Mouse (Mus musculus) megakaryocyte, embryonic 14.5 days (primary cell): ENCODE data around the gene Synj1. TPM values are rescaled to one million over a fixed set of nuclear protein-coding genes. Genes with fewer than 3 reads are reported as not detected.
A peak's percentile ranks its signal among the peaks of the same experiment; 100 is the strongest.

Experiments used
- H3K27me3 ChIP-seq: replicated peaks from 2 replicates; pipeline ENCODE3; 2012; ENCODE audit warnings: inconsistent platforms
- H3K36me3 ChIP-seq: replicated peaks from 2 replicates; pipeline ENCODE3; 2012; ENCODE audit warnings: low read length, inconsistent platforms, mixed read lengths
- H3K4me1 ChIP-seq: 2 replicates; pipeline ENCODE4 v1.6.1; 2012; ENCODE audit warnings: inconsistent platforms
- H3K4me3 ChIP-seq: replicated peaks from 2 replicates; pipeline ENCODE3; 2012; ENCODE audit warnings: moderate library complexity, mild to moderate bottlenecking, inconsistent platforms
- H3K9me3 ChIP-seq: 2 replicates; pipeline ENCODE4 v1.6.1; 2012; ENCODE audit warnings: inconsistent platforms
- FLI1 ChIP-seq: IDR thresholded peaks from 2 replicates; pipeline ENCODE4 v1.6.1; 2012; ENCODE audit warnings: low read length, inconsistent platforms, mixed read lengths
- GATA1 ChIP-seq: IDR thresholded peaks from 3 replicates; pipeline ENCODE4 v1.6.1; 2012; ENCODE audit warnings: mixed read lengths, low read length, inconsistent platforms, borderline replicate concordance
- polyA plus RNA-seq: library from polyadenylated mRNA; stranded (reverse); fragments of >175 nt; gene quantifications from 2 replicates; pipeline ENCODE4 v1.2.3, GENCODE M21; 2012; ENCODE audit warnings: low replicate concordance; ENCODE audit not compliant: insufficient read depth

Synj1 gene
- polyA plus RNA-seq, 1 experiment: 14.4 TPM

DNA sequence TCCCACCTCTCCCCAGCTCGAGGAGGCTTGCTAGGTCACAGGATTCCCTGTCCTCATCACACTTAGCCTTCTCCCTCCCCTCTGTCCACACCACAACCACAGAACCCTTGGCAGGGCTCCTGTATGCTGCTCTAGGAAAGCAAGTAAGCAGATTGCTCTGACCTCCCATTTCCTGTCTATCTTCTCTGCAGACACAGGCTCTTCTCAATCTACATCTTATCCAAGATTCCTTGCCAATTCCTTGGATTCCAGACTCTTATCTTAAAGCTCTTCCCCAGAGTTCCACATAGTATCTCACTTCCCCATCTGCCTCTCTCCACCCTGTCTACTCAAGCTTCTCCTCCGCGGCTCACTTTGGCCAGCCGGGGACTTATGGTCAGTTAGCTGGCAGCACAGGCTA, 16.1 kb downstream of the Synj1 start:
- H3K27me3 ChIP-seq: no peaks in the 10 kb centered on the region
- H3K4me1 ChIP-seq: peaks cover 30% of the 10 kb centered on the region
- peak overlapping the region; percentile 84 for H3K4me3 ChIP-seq
- no peaks in the 10 kb centered on the region for H3K9me3 ChIP-seq
- peaks cover 28% of the 10 kb centered on the region for H3K36me3 ChIP-seq
- TF ChIP-seq FLI1 (no peak), GATA1 (no peak)

DNA sequence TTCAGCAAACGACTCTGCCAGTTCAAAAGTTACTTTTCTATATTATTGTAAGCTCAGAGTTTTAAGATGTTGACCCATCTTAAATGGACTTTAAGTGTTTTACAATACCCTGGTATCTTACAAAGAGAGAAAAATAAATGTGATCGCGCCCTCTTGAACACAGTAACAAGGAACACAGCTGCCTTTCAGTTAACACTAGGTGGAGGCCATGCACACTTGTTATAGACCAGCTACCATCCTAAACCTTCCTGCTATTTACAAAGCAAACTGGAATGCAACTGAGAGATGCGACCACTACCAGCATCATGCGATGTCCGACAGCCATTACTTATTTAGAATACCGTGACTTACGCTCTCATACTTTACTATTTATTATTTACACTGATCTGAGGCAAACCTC, 21.9 kb downstream of the Synj1 start:
- TF ChIP-seq FLI1 (no peak), GATA1 (no peak)
- peaks cover 14% of the 10 kb centered on the region for H3K4me1 ChIP-seq
- H3K27me3 ChIP-seq: no peaks in the 10 kb centered on the region
- H3K4me3 ChIP-seq: no peak overlapping the region
- H3K36me3 ChIP-seq: peaks cover 51% of the 10 kb centered on the region
- H3K9me3 ChIP-seq: no peaks in the 10 kb centered on the region

DNA sequence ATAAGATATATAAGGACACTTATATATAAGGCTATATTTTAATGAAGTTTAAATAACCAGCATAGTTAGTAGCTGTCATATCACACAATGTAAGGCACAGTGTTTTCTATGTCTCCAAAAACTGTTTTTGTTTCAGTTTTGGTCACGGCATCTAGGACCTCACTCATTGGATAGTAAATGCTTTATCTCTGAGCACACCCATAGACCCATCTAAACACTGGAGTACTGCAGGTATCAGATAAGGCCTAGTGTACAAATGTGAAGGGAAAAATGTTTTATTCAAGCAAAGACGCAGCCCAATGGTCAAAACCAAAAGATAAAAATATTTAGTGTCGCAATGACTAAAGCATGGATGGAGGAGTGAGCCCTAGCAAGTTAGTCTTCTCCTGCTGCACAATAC, 22.4 kb downstream of the Synj1 start:
- H3K4me3 ChIP-seq: no peak overlapping the region
- no peaks in the 10 kb centered on the region for H3K9me3 ChIP-seq
- H3K36me3 ChIP-seq: peaks cover 51% of the 10 kb centered on the region
- H3K27me3 ChIP-seq: no peaks in the 10 kb centered on the region
- TF ChIP-seq GATA1 (no peak), FLI1 (no peak)
- peaks cover 13% of the 10 kb centered on the region for H3K4me1 ChIP-seq

DNA sequence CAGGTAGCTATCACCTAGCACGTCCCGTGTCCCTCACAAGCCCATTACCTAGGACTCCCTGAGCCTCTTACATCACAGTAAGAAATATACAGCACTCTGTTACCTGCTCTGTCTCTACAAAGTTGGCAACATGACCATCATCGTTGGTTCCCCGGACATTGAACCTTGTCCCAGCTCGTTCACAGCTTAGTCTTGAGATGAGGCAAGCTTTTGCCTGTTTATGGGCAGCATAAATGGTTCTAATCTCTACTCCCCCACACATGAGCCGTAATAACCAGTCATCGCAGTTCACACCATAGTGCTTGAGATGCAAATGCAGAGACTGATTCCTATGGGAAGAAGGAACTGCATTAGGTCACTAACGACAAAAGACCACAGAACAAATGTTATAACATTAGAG, 23.1 kb downstream of the Synj1 start:
- H3K36me3 ChIP-seq: peaks cover 52% of the 10 kb centered on the region
- no peak overlapping the region for H3K4me3 ChIP-seq
- TF ChIP-seq GATA1 (no peak), FLI1 (no peak)

DNA sequence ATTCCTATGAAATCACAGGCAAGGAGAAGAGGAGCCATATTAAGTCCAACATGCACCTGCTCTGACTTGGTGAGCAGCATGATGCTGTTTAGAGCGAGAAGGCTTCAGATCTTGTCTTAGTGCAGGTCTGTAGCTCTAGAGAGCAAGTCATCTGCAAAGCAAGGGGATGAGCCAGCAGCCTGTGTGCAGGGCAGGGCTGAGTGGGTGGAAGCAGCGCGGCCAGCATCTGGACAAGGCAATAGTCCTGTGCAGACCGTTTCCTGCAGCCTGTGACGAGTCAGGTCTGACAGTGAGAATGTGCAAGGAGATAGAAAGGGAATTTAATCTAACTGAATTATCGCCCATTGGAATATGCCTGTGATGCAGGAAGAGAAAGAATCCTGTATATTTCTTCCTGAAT, 40.1 kb downstream of the Synj1 start:
- no peak overlapping the region for H3K4me3 ChIP-seq
- TF ChIP-seq FLI1 (no peak), GATA1 (no peak)
- H3K27me3 ChIP-seq: no peaks in the 10 kb centered on the region
- H3K36me3 ChIP-seq: peaks cover 70% of the 10 kb centered on the region
- H3K9me3 ChIP-seq: no peaks in the 10 kb centered on the region
- peaks cover 3% of the 10 kb centered on the region; the same call in 1 of the 2 replicates for H3K4me1 ChIP-seq

More for the DNA sequence above, 23.1 kb downstream of the Synj1 start:
- peaks cover 13% of the 10 kb centered on the region for H3K4me1 ChIP-seq
- no peaks in the 10 kb centered on the region for H3K27me3 ChIP-seq
- no peaks in the 10 kb centered on the region for H3K9me3 ChIP-seq

DNA sequence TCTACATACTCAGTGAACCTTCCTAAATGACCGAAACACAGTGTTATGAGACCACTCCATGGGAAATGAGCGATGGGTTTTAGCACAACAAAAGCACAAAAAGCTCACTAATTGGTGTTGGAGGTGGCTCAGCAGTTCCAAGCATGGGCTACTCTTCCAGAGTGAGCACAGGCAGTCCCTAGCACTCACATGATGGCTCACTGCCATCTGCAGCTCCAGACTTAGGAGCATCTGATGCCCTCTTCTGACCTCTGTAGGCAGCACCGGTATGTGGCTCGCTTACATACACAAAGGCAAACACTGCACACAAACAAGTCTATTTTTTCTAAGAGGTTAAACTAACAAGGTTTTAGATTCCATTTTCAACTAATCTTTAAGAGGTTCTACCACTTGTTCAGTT, 44.9 kb downstream of the Synj1 start:
- no peak for TF ChIP-seq GATA1
- TF ChIP-seq FLI1: no peak
- no peaks in the 10 kb centered on the region for H3K9me3 ChIP-seq
- H3K4me1 ChIP-seq: peaks cover 3% of the 10 kb centered on the region; the same call in 1 of the 2 replicates
- H3K36me3 ChIP-seq: peaks cover 69% of the 10 kb centered on the region
- H3K4me3 ChIP-seq: no peak overlapping the region
- H3K27me3 ChIP-seq: no peaks in the 10 kb centered on the region

GRCm38 (mm10) chr16:90964302-90964701, 46.8 kb downstream of the Synj1 start:
- Histone ChIP-seq H3K4me3 (no peak overlapping the region), H3K36me3 (peaks cover 69% of the 10 kb centered on the region), H3K9me3 (no peaks in the 10 kb centered on the region), H3K27me3 (no peaks in the 10 kb centered on the region), H3K4me1 (no peaks in the 10 kb centered on the region)
- TF ChIP-seq FLI1 (no peak), GATA1 (no peak)

DNA sequence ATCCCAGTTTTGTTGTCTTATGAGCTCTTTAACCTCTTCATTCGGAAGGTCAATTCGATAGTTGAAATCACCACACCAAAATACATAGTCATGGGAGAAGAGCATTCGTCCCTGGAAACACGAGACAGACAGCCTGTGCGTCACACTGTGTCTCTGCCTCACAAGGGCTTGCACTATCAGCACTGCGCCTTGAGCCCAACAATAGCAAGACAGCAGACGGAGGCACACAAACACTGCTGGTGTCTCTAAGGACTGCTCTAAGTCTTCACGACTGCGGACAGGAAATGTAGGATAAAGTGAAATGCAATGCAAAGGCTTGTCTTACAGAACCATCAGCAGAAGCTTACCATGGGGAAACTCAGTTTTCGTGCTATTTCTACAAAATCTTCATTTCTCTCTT, 47.2 kb downstream of the Synj1 start:
- Histone ChIP-seq H3K36me3 (peaks cover 67% of the 10 kb centered on the region), H3K4me1 (no peaks in the 10 kb centered on the region), H3K4me3 (no peak overlapping the region), H3K27me3 (no peaks in the 10 kb centered on the region), H3K9me3 (no peaks in the 10 kb centered on the region)
- no peak for TF ChIP-seq FLI1
- TF ChIP-seq GATA1: no peak

DNA sequence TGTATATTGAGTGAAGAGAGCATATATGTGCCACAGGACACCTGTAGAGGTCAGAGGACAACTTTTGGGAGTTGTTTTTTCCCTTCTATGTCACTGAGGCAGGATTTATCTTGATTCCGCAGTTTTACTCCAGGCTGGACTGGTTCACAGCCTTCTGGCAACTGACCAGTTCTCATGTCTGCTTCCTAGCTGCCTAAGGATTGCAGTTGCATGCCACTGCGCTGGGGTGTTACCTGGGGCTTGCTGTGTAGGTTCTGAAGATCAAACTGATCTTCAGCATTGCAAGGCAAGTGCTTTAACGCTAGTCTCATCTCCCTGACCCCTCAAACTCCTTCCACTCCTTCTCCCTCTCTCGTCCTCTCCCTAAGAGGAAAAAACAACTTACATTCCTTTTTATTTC, 47.9 kb downstream of the Synj1 start:
- peaks cover 69% of the 10 kb centered on the region for H3K36me3 ChIP-seq
- no peaks in the 10 kb centered on the region for H3K27me3 ChIP-seq
- TF ChIP-seq FLI1 (no peak), GATA1 (no peak)
- H3K4me1 ChIP-seq: no peaks in the 10 kb centered on the region
- H3K9me3 ChIP-seq: no peaks in the 10 kb centered on the region
- H3K4me3 ChIP-seq: no peak overlapping the region

- Histone ChIP-seq H3K27me3 (no peaks in the 10 kb centered on the region), H3K36me3 (peaks cover 69% of the 10 kb centered on the region)
- TF ChIP-seq GATA1 (no peak), FLI1 (no peak)
These were observed 52.6 kb downstream of the Synj1 start for GRCm38 (mm10) chr16:90958301-90959085.

GRCm38 (mm10) chr16:90955494-90955893, 55.6 kb downstream of the Synj1 start:
- no peak overlapping the region for H3K4me3 ChIP-seq

More at GRCm38 (mm10) chr16:90958301-90959085, 52.6 kb downstream of the Synj1 start:
- Histone ChIP-seq H3K4me1 (no peaks in the 10 kb centered on the region), H3K9me3 (no peaks in the 10 kb centered on the region), H3K4me3 (no peak overlapping the region)

More at GRCm38 (mm10) chr16:90955494-90955893, 55.6 kb downstream of the Synj1 start:
- peaks cover 10% of the 10 kb centered on the region for H3K4me1 ChIP-seq
- no peaks in the 10 kb centered on the region for H3K27me3 ChIP-seq
- H3K9me3 ChIP-seq: no peaks in the 10 kb centered on the region
- TF ChIP-seq FLI1 (no peak), GATA1 (no peak)
- peaks cover 84% of the 10 kb centered on the region for H3K36me3 ChIP-seq
